Mouse (Mus musculus): Measurements from ENCODE around the gene Ccm2l.

The Ccm2l gene

GRCm38 (mm10) chr2:153051537-153051936 is 14.2 kb upstream of the Ccm2l start:
- no peak for DNase-seq (ENCODE audit: low read depth in 2 of 2, low spot score in 2 of 2)

- DNase-seq (ENCODE audit: low read depth in 2 of 2, low spot score in 2 of 2): no peak
Observed at GRCm38 (mm10) chr2:153052700-153053351, 12.9 kb upstream of the Ccm2l start.

GRCm38 (mm10) chr2:153053896-153054295 is 11.9 kb upstream of the Ccm2l start:
- DNase-seq (ENCODE audit: low read depth in 2 of 2, low spot score in 2 of 2): no peak

GRCm38 (mm10) chr2:153055270-153055920 is 10.4 kb upstream of the Ccm2l start:
- no peak for DNase-seq (ENCODE audit: low read depth in 2 of 2, low spot score in 2 of 2)

- DNase-seq (ENCODE audit: low read depth in 2 of 2, low spot score in 2 of 2): no peak
Observed at GRCm38 (mm10) chr2:153058365-153058764, 7.4 kb upstream of the Ccm2l start.

GRCm38 (mm10) chr2:153060216-153060615 is 5.5 kb upstream of the Ccm2l start:
- DNase-seq (ENCODE audit: low read depth in 2 of 2, low spot score in 2 of 2): no peak

GRCm38 (mm10) chr2:153063394-153063793 is 2.4 kb upstream of the Ccm2l start:
- no peak for DNase-seq (ENCODE audit: low read depth in 2 of 2, low spot score in 2 of 2)

- no peak for DNase-seq (ENCODE audit: low read depth in 2 of 2, low spot score in 2 of 2)
Observed at GRCm38 (mm10) chr2:153064190-153064970, 1.4 kb upstream of the Ccm2l start.

- no peak for DNase-seq (ENCODE audit: low read depth in 2 of 2, low spot score in 2 of 2)
Observed at GRCm38 (mm10) chr2:153066991-153067390, 1.2 kb downstream of the Ccm2l start.

GRCm38 (mm10) chr2:153070762-153071490 is 5.2 kb downstream of the Ccm2l start:
- DNase-seq (ENCODE audit: low read depth in 2 of 2, low spot score in 2 of 2): no peak

GRCm38 (mm10) chr2:153071491-153072184 is 5.9 kb downstream of the Ccm2l start:
- no peak for DNase-seq (ENCODE audit: low read depth in 2 of 2, low spot score in 2 of 2)

GRCm38 (mm10) chr2:153074651-153075050 is 8.9 kb downstream of the Ccm2l start:
- no peak for DNase-seq (ENCODE audit: low read depth in 2 of 2, low spot score in 2 of 2)

- DNase-seq (ENCODE audit: low read depth in 2 of 2, low spot score in 2 of 2): no peak
Observed at GRCm38 (mm10) chr2:153075961-153076360, 10.2 kb downstream of the Ccm2l start.

GRCm38 (mm10) chr2:153080841-153081523 is 15.2 kb downstream of the Ccm2l start:
- DNase-seq (ENCODE audit: low read depth in 2 of 2, low spot score in 2 of 2): peak; percentile 65 to 73

GRCm38 (mm10) chr2:153081866-153082265 is 16.1 kb downstream of the Ccm2l start:
- no peak for DNase-seq (ENCODE audit: low read depth in 2 of 2, low spot score in 2 of 2)

- no peak for DNase-seq (ENCODE audit: low read depth in 2 of 2, low spot score in 2 of 2)
Observed at GRCm38 (mm10) chr2:153083275-153083674, 17.5 kb downstream of the Ccm2l start.

- DNase-seq (ENCODE audit: low read depth in 2 of 2, low spot score in 2 of 2): no peak
Observed at GRCm38 (mm10) chr2:153083824-153084223, 18.1 kb downstream of the Ccm2l start.

GRCm38 (mm10) chr2:153084261-153084976 is 18.7 kb downstream of the Ccm2l start:
- DNase-seq (ENCODE audit: low read depth in 2 of 2, low spot score in 2 of 2): no peak

GRCm38 (mm10) chr2:153085556-153085955 is 19.8 kb downstream of the Ccm2l start:
- no peak for DNase-seq (ENCODE audit: low read depth in 2 of 2, low spot score in 2 of 2)

GRCm38 (mm10) chr2:153086166-153086565 is 20.4 kb downstream of the Ccm2l start:
- DNase-seq (ENCODE audit: low read depth in 2 of 2, low spot score in 2 of 2): no peak

Measured in CD8-positive naive resting alpha-beta T cell, adult 2 months (primary cell).